Mouse (Mus musculus): ENCODE data around the gene Mrps26. TPM values are rescaled to one million over a fixed set of nuclear protein-coding genes. Genes with fewer than 3 reads are reported as not detected.
"Not testable (repeated sequence)": the region's sequence is repeated elsewhere in the genome, so short reads cannot be mapped to it uniquely, and the experiment has no call there.

The Mrps26 gene
- polyA plus RNA-seq (2012; rRNA removed) = 86.9 and 116 TPM in 2 replicates

- Histone ChIP-seq H3K36me3 (ENCODE audit: control insufficient read depth, insufficient read depth, low read length) (no peaks in the 10 kb centered on the region), H3K27ac (ENCODE audit: insufficient read depth, low read depth, low read length) (peak within 1 kb of the TSS; percentile 77), H3K27me3 (replicated peaks; ENCODE audit: control insufficient read depth, insufficient read depth, low read length) (no peaks in the 10 kb centered on the region), H3K4me1 (ENCODE audit: control insufficient read depth, insufficient read depth, low read length) (peaks cover 8% of the 10 kb centered on the region; the same call in 1 of the 2 replicates), H3K4me3 (ENCODE audit: insufficient read depth, low read depth, low read length) (peak within 1 kb of the TSS; percentile 86)
- peak; percentile 97 for DNase-seq
- under 1% methylated on average over 61 of the region's 61 CpGs for WGBS
- TF ChIP-seq POLR2A (IDR thresholded peaks at IDR 0.05; ENCODE audit: low read depth, low read length) (peak; percentile 56), CTCF (conservative IDR thresholded peaks at IDR 0.05; ENCODE audit: insufficient read depth, insufficient read length, low read depth, low read length) (peak; percentile 48)
Observed at GRCm38 (mm10) chr2:130563212-130564055, at the start of gene Mrps26. Gene Mrps26 (plus strand): TSS chr2:130563742.

GRCm38 (mm10) chr2:130513907-130514306, 49.6 kb upstream of the Mrps26 start:
- no peaks in the 10 kb centered on the region for H3K4me1 ChIP-seq (ENCODE audit: control insufficient read depth, insufficient read depth, low read length)
- H3K4me3 ChIP-seq (ENCODE audit: insufficient read depth, low read depth, low read length) = no peak overlapping the region
- no peaks in the 10 kb centered on the region for H3K36me3 ChIP-seq (ENCODE audit: control insufficient read depth, insufficient read depth, low read length)
- 88% methylated on average over 8 of the region's 8 CpGs for WGBS
- H3K27me3 ChIP-seq (replicated peaks; ENCODE audit: control insufficient read depth, insufficient read depth, low read length) = no peaks in the 10 kb centered on the region
- no peak for DNase-seq
- TF ChIP-seq CTCF (conservative IDR thresholded peaks at IDR 0.05; ENCODE audit: insufficient read depth, insufficient read length, low read depth, low read length) (no peak), POLR2A (IDR thresholded peaks at IDR 0.05; ENCODE audit: low read depth, low read length) (no peak)
- no peak overlapping the region for H3K27ac ChIP-seq (ENCODE audit: insufficient read depth, low read depth, low read length)

DNA sequence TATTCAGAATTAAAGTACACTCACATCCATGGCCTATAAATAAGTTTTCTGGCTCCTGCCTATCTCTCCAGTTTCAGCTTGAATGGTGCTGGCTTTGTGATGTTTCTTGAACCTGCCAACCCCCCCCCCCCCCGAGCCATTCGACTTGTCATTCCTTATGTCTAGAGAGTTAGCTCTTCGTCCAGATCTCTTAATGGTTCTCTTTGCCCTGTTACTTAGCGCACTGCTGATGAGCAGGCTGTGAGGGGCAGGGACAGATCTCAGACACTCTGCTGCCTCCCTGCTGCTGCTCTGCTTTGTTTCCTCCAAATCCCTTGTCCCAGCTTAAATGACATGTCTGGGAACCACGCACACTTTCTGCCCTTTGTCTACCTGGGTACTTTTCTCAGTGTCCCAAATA, 47.8 kb upstream of the Mrps26 start:
- WGBS = 84% methylated on average over 5 of the region's 5 CpGs
- no peaks in the 10 kb centered on the region; the same call in 1 of the 2 replicates for H3K36me3 ChIP-seq (ENCODE audit: control insufficient read depth, insufficient read depth, low read length)
- TF ChIP-seq CTCF (conservative IDR thresholded peaks at IDR 0.05; ENCODE audit: insufficient read depth, insufficient read length, low read depth, low read length) = no peak
- no peak for TF ChIP-seq POLR2A (IDR thresholded peaks at IDR 0.05; ENCODE audit: low read depth, low read length)
- no peak overlapping the region for H3K4me3 ChIP-seq (ENCODE audit: insufficient read depth, low read depth, low read length)
- no peak for DNase-seq
- H3K27ac ChIP-seq (ENCODE audit: insufficient read depth, low read depth, low read length) = no peak overlapping the region
- H3K4me1 ChIP-seq (ENCODE audit: control insufficient read depth, insufficient read depth, low read length) = no peaks in the 10 kb centered on the region
- no peaks in the 10 kb centered on the region for H3K27me3 ChIP-seq (replicated peaks; ENCODE audit: control insufficient read depth, insufficient read depth, low read length)

DNA sequence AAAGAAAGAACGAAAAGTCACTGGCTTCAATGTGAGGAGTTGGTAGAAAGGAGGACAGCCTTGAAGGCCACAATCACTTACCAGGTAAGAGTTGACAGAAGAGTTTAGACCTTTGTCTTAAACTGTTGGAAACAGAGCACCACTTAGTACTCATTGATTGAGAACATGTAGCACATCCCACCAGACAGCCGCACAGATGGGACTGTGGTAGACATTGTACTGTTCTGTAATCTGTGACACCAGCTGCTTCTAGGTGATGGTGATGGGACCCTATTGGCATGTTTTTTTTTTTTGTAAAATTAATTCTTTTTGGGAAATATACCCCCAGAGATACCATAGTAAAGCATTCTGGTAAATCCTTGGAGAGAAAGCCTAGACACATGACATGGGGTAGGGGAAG, 41.6 kb upstream of the Mrps26 start:
- DNase-seq = no peak
- H3K4me3 ChIP-seq (ENCODE audit: insufficient read depth, low read depth, low read length) = no peak overlapping the region
- no peak overlapping the region for H3K27ac ChIP-seq (ENCODE audit: insufficient read depth, low read depth, low read length)
- 98% methylated on average over 2 of the region's 2 CpGs for WGBS
- H3K36me3 ChIP-seq (ENCODE audit: control insufficient read depth, insufficient read depth, low read length) = no peaks in the 10 kb centered on the region; the same call in 1 of the 2 replicates
- no peaks in the 10 kb centered on the region for H3K4me1 ChIP-seq (ENCODE audit: control insufficient read depth, insufficient read depth, low read length)
- no peak for TF ChIP-seq POLR2A (IDR thresholded peaks at IDR 0.05; ENCODE audit: low read depth, low read length)
- TF ChIP-seq CTCF (conservative IDR thresholded peaks at IDR 0.05; ENCODE audit: insufficient read depth, insufficient read length, low read depth, low read length) = no peak
- no peaks in the 10 kb centered on the region for H3K27me3 ChIP-seq (replicated peaks; ENCODE audit: control insufficient read depth, insufficient read depth, low read length)

- 73% methylated on average over 4 of the region's 4 CpGs for WGBS
- not testable (repeated sequence) for H3K4me1 ChIP-seq (ENCODE audit: control insufficient read depth, insufficient read depth, low read length); H3K27ac ChIP-seq (ENCODE audit: insufficient read depth, low read depth, low read length); H3K27me3 ChIP-seq (replicated peaks; ENCODE audit: control insufficient read depth, insufficient read depth, low read length); DNase-seq; H3K36me3 ChIP-seq (ENCODE audit: control insufficient read depth, insufficient read depth, low read length); H3K4me3 ChIP-seq (ENCODE audit: insufficient read depth, low read depth, low read length)
Observed at GRCm38 (mm10) chr2:130525480-130525879, 38.1 kb upstream of the Mrps26 start.

DNA sequence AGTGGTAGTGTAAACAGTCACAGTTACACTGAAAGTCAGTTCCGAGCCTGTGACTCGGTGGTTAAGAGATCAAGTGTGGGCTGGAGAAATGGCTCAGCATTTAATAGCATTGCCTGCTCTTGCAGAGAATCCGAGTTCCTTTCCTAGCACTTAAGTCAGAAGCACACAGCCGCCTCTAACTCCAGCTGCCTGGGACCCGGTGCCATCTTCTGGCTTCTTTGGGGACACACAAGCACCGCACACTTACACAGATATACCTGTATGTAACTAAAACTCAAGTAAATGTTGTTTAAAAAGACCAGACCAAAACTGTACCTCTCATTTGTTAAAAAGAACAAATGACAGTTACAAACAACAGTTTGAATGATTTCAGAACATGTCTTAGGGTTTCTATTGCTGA, 35.1 kb upstream of the Mrps26 start:
- Histone ChIP-seq H3K27ac (ENCODE audit: insufficient read depth, low read depth, low read length) (no peak overlapping the region), H3K4me1 (ENCODE audit: control insufficient read depth, insufficient read depth, low read length) (no peaks in the 10 kb centered on the region), H3K27me3 (replicated peaks; ENCODE audit: control insufficient read depth, insufficient read depth, low read length) (no peaks in the 10 kb centered on the region), H3K4me3 (ENCODE audit: insufficient read depth, low read depth, low read length) (no peak overlapping the region), H3K36me3 (ENCODE audit: control insufficient read depth, insufficient read depth, low read length) (no peaks in the 10 kb centered on the region; the same call in 1 of the 2 replicates)
- 88% methylated on average over 6 of the region's 6 CpGs for WGBS
- TF ChIP-seq CTCF (conservative IDR thresholded peaks at IDR 0.05; ENCODE audit: insufficient read depth, insufficient read length, low read depth, low read length) = no peak
- no peak for DNase-seq

GRCm38 (mm10) chr2:130529290-130529689, 34.3 kb upstream of the Mrps26 start:
- no peaks in the 10 kb centered on the region; the same call in 1 of the 2 replicates for H3K36me3 ChIP-seq (ENCODE audit: control insufficient read depth, insufficient read depth, low read length)
- 69% methylated on average over 2 of the region's 2 CpGs for WGBS
- no peak for TF ChIP-seq CTCF (conservative IDR thresholded peaks at IDR 0.05; ENCODE audit: insufficient read depth, insufficient read length, low read depth, low read length)
- TF ChIP-seq POLR2A (IDR thresholded peaks at IDR 0.05; ENCODE audit: low read depth, low read length) = no peak

More at GRCm38 (mm10) chr2:130529290-130529689, 34.3 kb upstream of the Mrps26 start:
- Histone ChIP-seq H3K4me1 (ENCODE audit: control insufficient read depth, insufficient read depth, low read length) (no peaks in the 10 kb centered on the region), H3K27me3 (replicated peaks; ENCODE audit: control insufficient read depth, insufficient read depth, low read length) (no peaks in the 10 kb centered on the region), H3K4me3 (ENCODE audit: insufficient read depth, low read depth, low read length) (no peak overlapping the region), H3K27ac (ENCODE audit: insufficient read depth, low read depth, low read length) (no peak overlapping the region)
- no peak for DNase-seq

All from kidney, adult 2 months (tissue).